ENCODE assay signal across 20 mouse cellular contexts in the genomic region with DNA sequence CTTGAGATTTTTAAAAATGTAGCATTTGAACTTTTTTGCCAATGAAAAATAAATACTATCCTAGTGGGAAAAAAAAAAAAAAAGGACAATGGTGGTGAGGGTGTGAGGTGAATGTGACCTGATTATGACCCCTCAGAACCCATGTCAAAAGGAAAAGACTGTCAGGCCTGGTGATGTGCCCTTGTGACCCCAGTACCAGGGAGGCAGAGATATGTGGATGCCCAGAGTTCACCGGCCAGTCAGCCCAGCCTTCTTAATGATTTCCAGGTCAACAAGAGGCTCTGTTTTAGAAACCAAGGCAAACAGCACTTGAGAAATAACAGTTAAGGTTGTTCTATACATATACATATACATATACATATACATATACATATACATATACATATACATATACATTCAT. TPM values are rescaled to one million over a fixed set of nuclear protein-coding genes. Genes with fewer than 3 reads are reported as not detected.
DNase-seq lines count a peak whose midpoint lies in the region; ATAC-seq and TF ChIP-seq lines count a peak whose summit lies in the region.
"Had no signal": no experiment of that assay in that cellular context is flagged by ENCODE, and none has a peak within 500 bp of the region (broad histone marks: within the 10 kb centered on the region; RNA-seq: fewer than 3 reads in every experiment).

No protein-coding gene starts in this region.

- H3K9me3 ChIP-seq in liver, postnatal 0 days (ENCODE audit: low read length), result no peaks in the 10 kb centered on the region
- H3K9me3 ChIP-seq in liver, embryonic 11.5 days (ENCODE audit: control insufficient read depth, low read length), result no peaks in the 10 kb centered on the region
- H3K9me3 ChIP-seq: embryonic facial prominence, embryonic 12.5 days; forebrain, embryonic 13.5 days; forebrain, embryonic 15.5 days had no signal

- no peaks in the 10 kb centered on the region for H3K36me3 ChIP-seq in liver, postnatal 0 days (replicated peaks; ENCODE audit: insufficient read depth, low read length)
- no peaks in the 10 kb centered on the region for H3K36me3 ChIP-seq in liver, embryonic 11.5 days (ENCODE audit: control insufficient read depth, insufficient read depth, low read length)
- H3K36me3 ChIP-seq: embryonic facial prominence, embryonic 12.5 days; forebrain, embryonic 15.5 days had no signal

- no peak overlapping the region for H3K9ac ChIP-seq in liver, postnatal 0 days (replicated peaks)
- no peak overlapping the region for H3K9ac ChIP-seq in liver, embryonic 11.5 days (ENCODE audit: low read depth, low read length)
- H3K9ac ChIP-seq: embryonic facial prominence, embryonic 12.5 days; forebrain, embryonic 13.5 days; forebrain, embryonic 15.5 days; forebrain, postnatal 0 days had no signal

- TF ChIP-seq EP300 in liver, postnatal 0 days (IDR thresholded peaks at IDR 0.05; ENCODE audit: low read depth), result no peak

- TF ChIP-seq CTCF in liver, postnatal 0 days (IDR thresholded peaks at IDR 0.05; ENCODE audit: low read depth), result no peak

- H3K27ac ChIP-seq in liver, postnatal 0 days (ENCODE audit: low read depth), result no peak overlapping the region
- H3K27ac ChIP-seq in liver, embryonic 11.5 days (ENCODE audit: low read depth, low read length), result no peak overlapping the region
- H3K27ac ChIP-seq: embryonic facial prominence, embryonic 12.5 days; forebrain, embryonic 13.5 days; forebrain, embryonic 15.5 days had no signal

- ATAC-seq in liver, postnatal 0 days, result peak; percentile 79
- no peak for ATAC-seq in liver, embryonic 11.5 days (replicated peaks; ENCODE audit: low FRiP score)
- ATAC-seq: forebrain, embryonic 13.5 days; forebrain, embryonic 15.5 days; forebrain, postnatal 0 days had no signal

- peak; percentile 37 for DNase-seq in embryo, embryonic 9.5 days (ENCODE audit: extremely low spot score)
- DNase-seq in embryo, embryonic 10.5 days (ENCODE audit: low spot score), result no peak
- peak; percentile 29 for DNase-seq in liver, postnatal 0 days
- no peak for DNase-seq in liver, embryonic 11.5 days (ENCODE audit: low spot score)
- no peak for DNase-seq in urinary bladder, postnatal 14 days (ENCODE audit: low spot score)
- DNase-seq: adrenal gland, adult 2 months; adrenal gland, postnatal 10 days; adrenal gland, postnatal 25 days; cerebellum, adult 11 months; cerebellum, adult 18-20 months; cerebellum, adult 8-10 months; cerebellum, adult 9-11 months; cerebellum, postnatal 14 days; cerebellum, postnatal 36 days; forebrain, postnatal 0 days had no signal

- peaks cover 9% of the 10 kb centered on the region for H3K4me1 ChIP-seq in liver, postnatal 0 days (ENCODE audit: insufficient read depth)
- peaks cover 9% of the 10 kb centered on the region for H3K4me1 ChIP-seq in liver, embryonic 11.5 days (replicated peaks; ENCODE audit: control insufficient read depth, insufficient read depth, low read length)
- H3K4me1 ChIP-seq: forebrain, embryonic 15.5 days had no signal

- H3K4me3 ChIP-seq in liver, postnatal 0 days (ENCODE audit: low read depth, low read length), result no peak overlapping the region
- H3K4me3 ChIP-seq in liver, embryonic 11.5 days (ENCODE audit: low read depth, low read length), result no peak overlapping the region
- H3K4me3 ChIP-seq: embryonic facial prominence, embryonic 12.5 days; forebrain, embryonic 13.5 days; forebrain, embryonic 15.5 days had no signal

- H3K27me3 ChIP-seq in liver, postnatal 0 days (ENCODE audit: insufficient read depth, low read length), result no peaks in the 10 kb centered on the region
- H3K27me3 ChIP-seq in liver, embryonic 11.5 days (replicated peaks; ENCODE audit: control insufficient read depth, insufficient read depth, low read length), result no peaks in the 10 kb centered on the region
- H3K27me3 ChIP-seq: embryonic facial prominence, embryonic 12.5 days; forebrain, embryonic 13.5 days; forebrain, embryonic 15.5 days had no signal

- WGBS in liver, postnatal 0 days (ENCODE audit: insufficient replicate concordance), result 35% methylated on average over 1 of the region's 1 CpGs
- WGBS in liver, embryonic 11.5 days, result 43% methylated on average over 1 of the region's 1 CpGs

- H3K4me2 ChIP-seq in liver, postnatal 0 days (ENCODE audit: low read depth, low read length), result no peak overlapping the region
- H3K4me2 ChIP-seq in liver, embryonic 11.5 days, result no peak overlapping the region
- H3K4me2 ChIP-seq: embryonic facial prominence, embryonic 12.5 days; forebrain, embryonic 13.5 days; forebrain, embryonic 15.5 days had no signal

RNA-seq across cellular contexts. Expression of a gene that starts 60.0 kb away (rescaled TPM):
- polyA plus RNA-seq in liver, postnatal 0 days (2015; fragmentation: Nextera tagmentation; extraction: Ambion mirVana), result not detected in 2 replicates
- 0.29 TPM in 1 of 2 replicates, not detected in the other for polyA plus RNA-seq in liver, embryonic 11.5 days (2014; fragmentation: Nextera tagmentation; extraction: Ambion mirVana)
- polyA plus RNA-seq: adrenal gland, adult 2 months; C2C12; forebrain, embryonic 11.5 days; forebrain, embryonic 13.5 days; forebrain, embryonic 15.5 days; forebrain, postnatal 0 days had no signal

Comparison
In these comparisons a context has a peak if more than half of its experiments do, and no peak if none do; other contexts are left out.
1. DNase-seq: peak in embryo, embryonic 9.5 days (single experiment) and liver, postnatal 0 days (single experiment); none in embryo, embryonic 10.5 days (single experiment), liver, embryonic 11.5 days (single experiment) and urinary bladder, postnatal 14 days (single experiment).